Mouse (Mus musculus): ENCODE results near the gene Rasd1. TPM values are rescaled to one million over a fixed set of nuclear protein-coding genes. Genes with fewer than 3 reads are reported as not detected.

The Rasd1 gene
- polyA plus RNA-seq, 1 experiment from 2014 or later = 1.3 TPM

GRCm38 (mm10) chr11:59941391-59941790, 23.4 kb downstream of the Rasd1 start:
- DNase-seq (ENCODE audit: low spot score) = no peak
- Histone ChIP-seq H3K4me2 (replicated peaks; ENCODE audit: low read depth) (no peak overlapping the region), H3K27me3 (ENCODE audit: control insufficient read depth, insufficient read depth, low read length) (no peaks in the 10 kb centered on the region), H3K9ac (ENCODE audit: low read length) (no peak overlapping the region), H3K4me3 (ENCODE audit: low read depth, low read length) (no peak overlapping the region), H3K4me1 (replicated peaks; ENCODE audit: control insufficient read depth, insufficient read depth) (0 out of 2 replicates have a peak, but pooled peaks cover 2% of the 10 kb centered on the region), H3K27ac (replicated peaks) (peak overlapping the region; percentile 13; the same call in 1 of the 2 replicates), H3K36me3 (ENCODE audit: control insufficient read depth, insufficient read depth, low read length) (no peaks in the 10 kb centered on the region), H3K9me3 (ENCODE audit: control insufficient read depth, low read length) (no peaks in the 10 kb centered on the region)
- TF ChIP-seq EP300 (optimal IDR thresholded peaks at IDR 0.05) (no peak), CTCF (IDR thresholded peaks at IDR 0.05; ENCODE audit: low read depth) (no peak)
- WGBS = 17% methylated on average over 3 of the region's 3 CpGs
- ATAC-seq (ENCODE audit: low FRiP score, low TSS enrichment) = peak; percentile 64

- 50% methylated on average over 3 of the region's 3 CpGs for WGBS
- no peaks in the 10 kb centered on the region for H3K36me3 ChIP-seq (ENCODE audit: control insufficient read depth, insufficient read depth, low read length)
Measured at GRCm38 (mm10) chr11:59940645-59941044, 24.1 kb downstream of the Rasd1 start.

GRCm38 (mm10) chr11:59939821-59940220, 24.9 kb downstream of the Rasd1 start:
- WGBS = 64% methylated on average over 1 of the region's 1 CpGs
- Histone ChIP-seq H3K9ac (ENCODE audit: low read length) (no peak overlapping the region), H3K4me1 (replicated peaks; ENCODE audit: control insufficient read depth, insufficient read depth) (0 out of 2 replicates have a peak, but pooled peaks cover 2% of the 10 kb centered on the region), H3K36me3 (ENCODE audit: control insufficient read depth, insufficient read depth, low read length) (no peaks in the 10 kb centered on the region), H3K27me3 (ENCODE audit: control insufficient read depth, insufficient read depth, low read length) (no peaks in the 10 kb centered on the region), H3K4me2 (replicated peaks; ENCODE audit: low read depth) (no peak overlapping the region), H3K4me3 (ENCODE audit: low read depth, low read length) (no peak overlapping the region), H3K9me3 (ENCODE audit: control insufficient read depth, low read length) (no peaks in the 10 kb centered on the region), H3K27ac (replicated peaks) (no peak overlapping the region)
- ATAC-seq (ENCODE audit: low FRiP score, low TSS enrichment) (no peak), DNase-seq (ENCODE audit: low spot score) (no peak)
- TF ChIP-seq EP300 (optimal IDR thresholded peaks at IDR 0.05) (no peak), CTCF (IDR thresholded peaks at IDR 0.05; ENCODE audit: low read depth) (no peak)

More at GRCm38 (mm10) chr11:59940645-59941044, 24.1 kb downstream of the Rasd1 start:
- H3K4me3 ChIP-seq (ENCODE audit: low read depth, low read length) = no peak overlapping the region
- DNase-seq (ENCODE audit: low spot score) (no peak), ATAC-seq (ENCODE audit: low FRiP score, low TSS enrichment) (no peak)
- H3K4me1 ChIP-seq (replicated peaks; ENCODE audit: control insufficient read depth, insufficient read depth) = 0 out of 2 replicates have a peak, but pooled peaks cover 2% of the 10 kb centered on the region
- no peak for TF ChIP-seq CTCF (IDR thresholded peaks at IDR 0.05; ENCODE audit: low read depth)
- TF ChIP-seq EP300 (optimal IDR thresholded peaks at IDR 0.05) = no peak
- no peak overlapping the region for H3K9ac ChIP-seq (ENCODE audit: low read length)
- H3K27ac ChIP-seq (replicated peaks) = no peak overlapping the region
- no peaks in the 10 kb centered on the region for H3K9me3 ChIP-seq (ENCODE audit: control insufficient read depth, low read length)
- H3K4me2 ChIP-seq (replicated peaks; ENCODE audit: low read depth) = no peak overlapping the region
- H3K27me3 ChIP-seq (ENCODE audit: control insufficient read depth, insufficient read depth, low read length) = no peaks in the 10 kb centered on the region

- H3K27ac ChIP-seq (replicated peaks) = no peak overlapping the region
- TF ChIP-seq CTCF (IDR thresholded peaks at IDR 0.05; ENCODE audit: low read depth) (no peak), EP300 (optimal IDR thresholded peaks at IDR 0.05) (no peak)
- no peaks in the 10 kb centered on the region for H3K9me3 ChIP-seq (ENCODE audit: control insufficient read depth, low read length)
- 0 out of 2 replicates have a peak, but pooled peaks cover 2% of the 10 kb centered on the region for H3K4me1 ChIP-seq (replicated peaks; ENCODE audit: control insufficient read depth, insufficient read depth)
- DNase-seq (ENCODE audit: low spot score) (no peak), ATAC-seq (ENCODE audit: low FRiP score, low TSS enrichment) (no peak)
- H3K27me3 ChIP-seq (ENCODE audit: control insufficient read depth, insufficient read depth, low read length) = no peaks in the 10 kb centered on the region
- WGBS = 36% methylated on average over 2 of the region's 2 CpGs
- H3K36me3 ChIP-seq (ENCODE audit: control insufficient read depth, insufficient read depth, low read length) = no peaks in the 10 kb centered on the region
- no peak overlapping the region for H3K4me2 ChIP-seq (replicated peaks; ENCODE audit: low read depth)
- no peak overlapping the region for H3K9ac ChIP-seq (ENCODE audit: low read length)
- H3K4me3 ChIP-seq (ENCODE audit: low read depth, low read length) = no peak overlapping the region
Measured at GRCm38 (mm10) chr11:59937615-59938014, 27.1 kb downstream of the Rasd1 start.

DNA sequence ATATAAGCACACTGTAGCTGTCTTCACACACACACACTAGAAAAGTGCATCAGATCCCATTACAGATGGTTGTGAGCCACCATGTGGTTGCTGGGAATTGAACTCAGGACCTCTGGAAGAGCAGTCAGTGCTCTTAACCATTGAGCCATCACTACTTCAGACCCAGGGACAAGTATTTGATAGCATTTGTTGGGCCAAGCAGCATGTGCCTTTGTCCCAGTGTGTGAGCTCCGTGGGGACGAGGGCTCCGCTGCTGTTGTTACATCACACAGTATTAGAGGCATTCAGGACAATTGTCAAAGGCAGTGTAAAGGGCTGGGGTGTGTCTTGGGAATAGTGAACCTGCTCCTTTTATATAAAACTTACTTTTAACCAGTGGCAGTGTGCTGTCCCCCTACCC, 27.7 kb downstream of the Rasd1 start:
- TF ChIP-seq CTCF (IDR thresholded peaks at IDR 0.05; ENCODE audit: low read depth) (no peak), EP300 (optimal IDR thresholded peaks at IDR 0.05) (no peak)
- 64% methylated on average over 3 of the region's 3 CpGs for WGBS
- DNase-seq (ENCODE audit: low spot score) (no peak), ATAC-seq (ENCODE audit: low FRiP score, low TSS enrichment) (no peak)
- Histone ChIP-seq H3K4me3 (ENCODE audit: low read depth, low read length) (no peak overlapping the region), H3K9ac (ENCODE audit: low read length) (no peak overlapping the region), H3K27me3 (ENCODE audit: control insufficient read depth, insufficient read depth, low read length) (no peaks in the 10 kb centered on the region), H3K4me2 (replicated peaks; ENCODE audit: low read depth) (no peak overlapping the region), H3K27ac (replicated peaks) (no peak overlapping the region), H3K36me3 (ENCODE audit: control insufficient read depth, insufficient read depth, low read length) (no peaks in the 10 kb centered on the region), H3K9me3 (ENCODE audit: control insufficient read depth, low read length) (no peaks in the 10 kb centered on the region), H3K4me1 (replicated peaks; ENCODE audit: control insufficient read depth, insufficient read depth) (0 out of 2 replicates have a peak, but pooled peaks cover under 1% of the 10 kb centered on the region)

DNA sequence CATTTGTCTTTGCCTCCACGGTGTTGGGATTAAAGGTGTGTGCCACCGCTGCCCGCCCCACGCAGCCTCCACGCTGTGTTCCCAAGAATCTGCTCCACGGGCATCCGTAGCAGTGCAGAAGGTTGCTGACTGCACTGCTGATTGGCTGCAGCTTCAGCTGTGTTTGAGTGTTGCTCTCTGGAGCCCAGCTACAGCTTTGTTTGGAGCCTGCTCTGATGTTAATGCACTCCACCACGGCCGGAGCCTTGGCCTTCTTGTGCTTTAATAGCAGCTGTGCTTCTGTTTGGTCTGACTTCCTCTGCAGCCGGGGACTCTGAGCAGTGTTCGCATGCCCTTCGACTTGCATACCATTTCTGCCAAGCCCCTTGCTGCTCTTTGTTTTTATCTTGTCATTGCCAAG, 30.8 kb downstream of the Rasd1 start:
- no peak; the same call in 1 of the 2 replicates for ATAC-seq (ENCODE audit: low FRiP score, low TSS enrichment)
- TF ChIP-seq EP300 (optimal IDR thresholded peaks at IDR 0.05) = no peak
- TF ChIP-seq CTCF (IDR thresholded peaks at IDR 0.05; ENCODE audit: low read depth) = no peak
- no peak overlapping the region for H3K4me3 ChIP-seq (ENCODE audit: low read depth, low read length)
- WGBS = 31% methylated on average over 12 of the region's 12 CpGs
- H3K4me2 ChIP-seq (replicated peaks; ENCODE audit: low read depth) = no peak overlapping the region
- H3K9ac ChIP-seq (ENCODE audit: low read length) = peak overlapping the region; percentile 1; the same call in 1 of the 2 replicates
- H3K36me3 ChIP-seq (ENCODE audit: control insufficient read depth, insufficient read depth, low read length) = no peaks in the 10 kb centered on the region
- no peaks in the 10 kb centered on the region for H3K9me3 ChIP-seq (ENCODE audit: control insufficient read depth, low read length)
- no peaks in the 10 kb centered on the region for H3K27me3 ChIP-seq (ENCODE audit: control insufficient read depth, insufficient read depth, low read length)
- H3K4me1 ChIP-seq (replicated peaks; ENCODE audit: control insufficient read depth, insufficient read depth) = no peaks in the 10 kb centered on the region
- no peak for DNase-seq (ENCODE audit: low spot score)
- H3K27ac ChIP-seq (replicated peaks) = no peak overlapping the region

Data from stomach, postnatal 0 days (tissue).